Mouse (Mus musculus): ENCODE results near the gene Ccin.

DNA sequence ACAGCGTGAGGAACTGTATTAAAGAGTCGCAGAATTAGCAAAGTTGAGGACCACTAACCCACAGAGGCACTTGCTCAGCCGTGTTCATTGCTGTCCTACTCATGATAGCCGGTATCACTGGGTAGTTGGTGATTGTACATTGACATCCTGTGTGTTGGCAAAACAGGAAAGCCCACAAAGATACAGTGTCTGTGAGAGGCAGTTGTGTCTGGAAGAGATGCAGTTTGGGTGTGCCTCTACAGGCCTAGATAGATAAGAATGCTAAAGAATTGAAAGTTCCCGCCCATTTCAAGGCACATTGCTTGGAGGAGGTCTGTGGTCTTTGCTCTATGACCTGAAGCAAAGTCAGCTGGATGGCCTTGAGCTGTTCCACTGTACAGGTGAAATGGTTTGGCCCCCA, 20.8 kb downstream of the Ccin start, which contains the start of gene Clta:
- no peak for TF ChIP-seq CTCF (IDR thresholded peaks at IDR 0.05)
- no peak for TF ChIP-seq EP300 (IDR thresholded peaks at IDR 0.05; ENCODE audit: insufficient read depth, low read depth, low read length)

Measured in heart, adult 2 months (tissue).